20 mouse cellular contexts compared by ENCODE assay signal in genomic region chr13:72691783-72692729, GRCm38 (mm10).
DNase-seq lines count a peak whose midpoint lies in the region; ATAC-seq and TF ChIP-seq lines count a peak whose summit lies in the region.
"Had no signal": no experiment of that assay in that cellular context is flagged by ENCODE, and none has a peak within 500 bp of the region (broad histone marks: within the 10 kb centered on the region; RNA-seq: fewer than 3 reads in every experiment).

No protein-coding gene starts in this region.

- 0 out of 2 replicates have a peak overlapping the region, but pooled peaks have one; percentile 13 for H3K27ac ChIP-seq in midbrain, embryonic 10.5 days (replicated peaks)
- no peak overlapping the region for H3K27ac ChIP-seq in midbrain, embryonic 11.5 days (ENCODE audit: low read depth, low read length)
- H3K27ac ChIP-seq in embryonic facial prominence, embryonic 11.5 days (replicated peaks; ENCODE audit: low read depth, low read length), result no peak overlapping the region
- H3K27ac ChIP-seq in forebrain, embryonic 14.5 days (ENCODE audit: low read depth, low read length), result no peak overlapping the region
- no peak overlapping the region for H3K27ac ChIP-seq in midbrain, postnatal 0 days (ENCODE audit: low read depth, low read length)
- H3K27ac ChIP-seq: heart, embryonic 13.5 days; kidney, postnatal 0 days; layer of hippocampus, adult 2 months; neural tube, embryonic 15.5 days had no signal

- H3K27me3 ChIP-seq in midbrain, embryonic 10.5 days (ENCODE audit: low read depth, poor library complexity, severe bottlenecking), result no peaks in the 10 kb centered on the region
- no peaks in the 10 kb centered on the region for H3K27me3 ChIP-seq in midbrain, embryonic 11.5 days (ENCODE audit: control insufficient read depth, insufficient read depth, low read length)
- no peaks in the 10 kb centered on the region for H3K27me3 ChIP-seq in embryonic facial prominence, embryonic 11.5 days (ENCODE audit: control insufficient read depth, insufficient read depth, low read length)
- H3K27me3 ChIP-seq in forebrain, embryonic 14.5 days (replicated peaks; ENCODE audit: control insufficient read depth, insufficient read depth, low read length), result no peaks in the 10 kb centered on the region
- H3K27me3 ChIP-seq in midbrain, postnatal 0 days (ENCODE audit: insufficient read depth, low read length), result no peaks in the 10 kb centered on the region
- H3K27me3 ChIP-seq: heart, embryonic 13.5 days; neural tube, embryonic 15.5 days had no signal

- no peak for DNase-seq in midbrain, embryonic 10.5 days (ENCODE audit: low spot score)
- no peak for DNase-seq in midbrain, embryonic 11.5 days (ENCODE audit: low spot score, missing footprints)
- peak; percentile 19 for DNase-seq in embryonic facial prominence, embryonic 11.5 days (ENCODE audit: low spot score)
- peak; percentile 49 for DNase-seq in forebrain, embryonic 14.5 days (ENCODE audit: low spot score)
- DNase-seq in midbrain, postnatal 0 days (ENCODE audit: low spot score), result peak; percentile 22
- DNase-seq in retina, embryonic 14.5 days (ENCODE audit: low spot score), result no peak
- DNase-seq in left cerebral cortex, adult 18-20 months (ENCODE audit: low spot score in 2 of 2), result no peak
- DNase-seq: cerebellum, adult 9-11 months; heart, adult 18-20 months; kidney, adult 11 months; layer of hippocampus, postnatal 36 days; lung, adult 18-20 months; right cerebral cortex, postnatal 25 days; thymus, adult 2 months had no signal

- no peak overlapping the region for H3K4me3 ChIP-seq in midbrain, embryonic 10.5 days
- H3K4me3 ChIP-seq in midbrain, embryonic 11.5 days (ENCODE audit: low read depth, low read length), result no peak overlapping the region
- no peak overlapping the region for H3K4me3 ChIP-seq in embryonic facial prominence, embryonic 11.5 days (ENCODE audit: low read depth, low read length)
- H3K4me3 ChIP-seq in forebrain, embryonic 14.5 days (ENCODE audit: low read depth, low read length), result no peak overlapping the region
- H3K4me3 ChIP-seq in midbrain, postnatal 0 days (ENCODE audit: low read depth, low read length), result no peak overlapping the region
- H3K4me3 ChIP-seq: heart, embryonic 13.5 days; layer of hippocampus, adult 2 months; myocyte; neural tube, embryonic 15.5 days had no signal

- no peak overlapping the region for H3K4me2 ChIP-seq in midbrain, embryonic 11.5 days
- no peak overlapping the region for H3K4me2 ChIP-seq in embryonic facial prominence, embryonic 11.5 days (ENCODE audit: low read depth, low read length)
- H3K4me2 ChIP-seq in forebrain, embryonic 14.5 days (ENCODE audit: low read length), result no peak overlapping the region
- no peak overlapping the region for H3K4me2 ChIP-seq in midbrain, postnatal 0 days (ENCODE audit: low read depth, low read length, poor library complexity, severe bottlenecking)
- H3K4me2 ChIP-seq: heart, embryonic 13.5 days; liver, embryonic 11.5 days; neural tube, embryonic 15.5 days had no signal

- H3K9me3 ChIP-seq in midbrain, embryonic 10.5 days (replicated peaks), result no peaks in the 10 kb centered on the region
- H3K9me3 ChIP-seq in midbrain, embryonic 11.5 days (ENCODE audit: control insufficient read depth, low read length), result no peaks in the 10 kb centered on the region
- H3K9me3 ChIP-seq in embryonic facial prominence, embryonic 11.5 days (replicated peaks; ENCODE audit: control insufficient read depth, low read length), result no peaks in the 10 kb centered on the region
- no peaks in the 10 kb centered on the region for H3K9me3 ChIP-seq in forebrain, embryonic 14.5 days (replicated peaks; ENCODE audit: control insufficient read depth, low read length)
- no peaks in the 10 kb centered on the region for H3K9me3 ChIP-seq in midbrain, postnatal 0 days (ENCODE audit: low read length)
- H3K9me3 ChIP-seq: heart, embryonic 13.5 days; neural tube, embryonic 15.5 days had no signal

- no peak overlapping the region for H3K9ac ChIP-seq in midbrain, embryonic 11.5 days (ENCODE audit: low read length)
- H3K9ac ChIP-seq in embryonic facial prominence, embryonic 11.5 days (replicated peaks; ENCODE audit: low read length), result no peak overlapping the region
- H3K9ac ChIP-seq in forebrain, embryonic 14.5 days (ENCODE audit: low read length), result no peak overlapping the region
- H3K9ac ChIP-seq in midbrain, postnatal 0 days (replicated peaks; ENCODE audit: low read length, poor library complexity, severe bottlenecking), result no peak overlapping the region
- H3K9ac ChIP-seq: heart, embryonic 13.5 days; neural tube, embryonic 15.5 days had no signal

- no peak for ATAC-seq in midbrain, embryonic 11.5 days (ENCODE audit: low FRiP score)
- no peak for ATAC-seq in embryonic facial prominence, embryonic 11.5 days (replicated peaks; ENCODE audit: insufficient number of reproducible peaks, low FRiP score, low TSS enrichment, low read depth)
- ATAC-seq in forebrain, embryonic 14.5 days, result peak; percentile 52; the same call in 1 of the 2 replicates
- no peak for ATAC-seq in midbrain, postnatal 0 days (ENCODE audit: low FRiP score)

- no peaks in the 10 kb centered on the region for H3K36me3 ChIP-seq in midbrain, embryonic 10.5 days
- H3K36me3 ChIP-seq in midbrain, embryonic 11.5 days (ENCODE audit: control insufficient read depth, insufficient read depth, low read length), result no peaks in the 10 kb centered on the region
- H3K36me3 ChIP-seq in embryonic facial prominence, embryonic 11.5 days (replicated peaks; ENCODE audit: control insufficient read depth, insufficient read depth, low read depth, low read length), result no peaks in the 10 kb centered on the region
- H3K36me3 ChIP-seq in forebrain, embryonic 14.5 days (ENCODE audit: control insufficient read depth, insufficient read depth, low read length), result no peaks in the 10 kb centered on the region
- H3K36me3 ChIP-seq in midbrain, postnatal 0 days (ENCODE audit: insufficient read depth, low read length), result no peaks in the 10 kb centered on the region
- H3K36me3 ChIP-seq: heart, embryonic 13.5 days; neural tube, embryonic 15.5 days had no signal

- H3K4me1 ChIP-seq in midbrain, embryonic 10.5 days, result no peaks in the 10 kb centered on the region; the same call in 1 of the 2 replicates
- 0 out of 2 replicates have a peak, but pooled peaks cover 2% of the 10 kb centered on the region for H3K4me1 ChIP-seq in midbrain, embryonic 11.5 days (ENCODE audit: control insufficient read depth, insufficient read depth, low read length)
- H3K4me1 ChIP-seq in embryonic facial prominence, embryonic 11.5 days (ENCODE audit: control insufficient read depth, insufficient read depth, low read length), result no peaks in the 10 kb centered on the region
- no peaks in the 10 kb centered on the region for H3K4me1 ChIP-seq in forebrain, embryonic 14.5 days (ENCODE audit: control insufficient read depth, insufficient read depth, low read length)
- H3K4me1 ChIP-seq in midbrain, postnatal 0 days (ENCODE audit: insufficient read depth, low read length), result no peaks in the 10 kb centered on the region
- H3K4me1 ChIP-seq: heart, embryonic 13.5 days; neural tube, embryonic 15.5 days had no signal

- 62% methylated on average over 13 of the region's 13 CpGs for WGBS in midbrain, embryonic 10.5 days
- 69% methylated on average over 13 of the region's 13 CpGs for WGBS in midbrain, embryonic 11.5 days
- WGBS in embryonic facial prominence, embryonic 11.5 days, result 49% methylated on average over 10 of the region's 13 CpGs
- WGBS in forebrain, embryonic 14.5 days, result 19% methylated on average over 12 of the region's 13 CpGs
- 55% methylated on average over 12 of the region's 13 CpGs for WGBS in midbrain, postnatal 0 days

- no peak for TF ChIP-seq CTCF in midbrain, postnatal 0 days (IDR thresholded peaks at IDR 0.05)

Comparison
In these comparisons a context has a peak if more than half of its experiments do, and no peak if none do; other contexts are left out.
1. DNase-seq: peak in embryonic facial prominence, embryonic 11.5 days (single experiment), forebrain, embryonic 14.5 days (single experiment) and midbrain, postnatal 0 days (single experiment); none in midbrain, embryonic 10.5 days (single experiment), midbrain, embryonic 11.5 days (single experiment), retina, embryonic 14.5 days (single experiment) and left cerebral cortex, adult 18-20 months (0 of 2).